Mouse (Mus musculus) lung, postnatal 0 days (tissue): ENCODE results near the gene Ifngr2.

Source experiments
- CTCF ChIP-seq: IDR thresholded peaks from 2 replicates; pipeline ENCODE4 v1.5.1; 2016; ENCODE audit warnings: antibody characterized with exemption, mild to moderate bottlenecking
- EP300 ChIP-seq: IDR thresholded peaks from 2 replicates; pipeline ENCODE4 v1.6.1; 2016; ENCODE audit warnings: antibody characterized with exemption, mild to moderate bottlenecking, control low read depth

DNA sequence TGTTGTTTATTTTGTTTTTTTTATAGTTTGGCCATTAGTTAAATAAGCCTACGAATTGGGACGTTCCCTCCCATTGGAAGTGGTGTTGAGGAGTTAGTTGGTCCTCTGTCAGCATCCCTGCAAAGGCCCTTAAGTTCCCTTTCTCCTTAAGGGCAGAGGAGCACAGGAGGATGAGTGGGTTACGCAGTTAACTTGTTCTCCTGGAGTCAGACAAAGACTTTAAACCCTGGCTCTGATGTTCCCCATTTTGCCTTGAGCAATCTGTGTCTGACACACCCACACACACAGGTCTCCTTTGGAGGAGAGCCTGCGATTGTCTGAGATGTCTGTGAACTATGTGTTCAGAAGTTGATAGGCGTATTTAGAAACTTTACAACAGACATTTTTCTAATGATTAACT is 1.1 kb downstream of the Ifngr2 start:
- TF ChIP-seq CTCF (no peak), EP300 (no peak)
